7 mouse cellular contexts compared by ENCODE assay signal in genomic region chr6:28831854-28832750, GRCm38 (mm10). TPM values are rescaled to one million over a fixed set of nuclear protein-coding genes. Genes with fewer than 3 reads are reported as not detected.
A peak's percentile ranks its signal among the peaks of the same experiment; 100 is the strongest.
DNase-seq lines count a peak whose midpoint lies in the region; ATAC-seq lines count a peak whose summit lies in the region.

No protein-coding gene starts in this region.

- H3K27me3 ChIP-seq in stomach, embryonic 14.5 days (ENCODE audit: control insufficient read depth, insufficient read depth, low read length), result peaks cover 14% of the 10 kb centered on the region

- peak; percentile 61 for DNase-seq in right cerebral cortex, adult 18-20 months
- no peak for DNase-seq in right cerebral cortex, postnatal 36 days (ENCODE audit: low spot score in 2 of 2)
- DNase-seq in cerebellum, adult 9-11 months, result peak; percentile 79
- DNase-seq in forelimb bud, embryonic 11.5 days (ENCODE audit: low read depth, low spot score), result peak; percentile 48
- DNase-seq in kidney, postnatal 4 days, result peak; percentile 53 to 73

- peak overlapping the region; percentile 61 for H3K4me3 ChIP-seq in stomach, embryonic 14.5 days (ENCODE audit: low read depth, low read length)

- H3K9ac ChIP-seq in stomach, embryonic 14.5 days (replicated peaks; ENCODE audit: low read depth, low read length), result peak overlapping the region; percentile 36; the same call in 1 of the 2 replicates

- 0 out of 2 replicates have a peak, but pooled peaks cover 1% of the 10 kb centered on the region for H3K4me1 ChIP-seq in stomach, embryonic 14.5 days (ENCODE audit: control insufficient read depth, insufficient read depth, low read length)

- ATAC-seq in megakaryocyte progenitor cell, adult 5-6 weeks (replicated peaks; ENCODE audit: poor library complexity), result peak; percentile 60
- ATAC-seq in stomach, embryonic 14.5 days (ENCODE audit: insufficient number of reproducible peaks, insufficient read depth, low FRiP score, low read depth), result peak; percentile 67; the same call in 1 of the 2 replicates

- H3K36me3 ChIP-seq in stomach, embryonic 14.5 days (ENCODE audit: control insufficient read depth, insufficient read depth, low read length), result no peaks in the 10 kb centered on the region

- no peaks in the 10 kb centered on the region for H3K9me3 ChIP-seq in stomach, embryonic 14.5 days (ENCODE audit: control insufficient read depth, low read depth, low read length)

- peak overlapping the region; percentile 100 for H3K4me2 ChIP-seq in stomach, embryonic 14.5 days (replicated peaks; ENCODE audit: low read depth, low read length)

- no peak overlapping the region for H3K27ac ChIP-seq in stomach, embryonic 14.5 days (ENCODE audit: low read length)

- WGBS in stomach, embryonic 14.5 days, result 1% methylated on average over 74 of the region's 82 CpGs

RNA-seq across cellular contexts. Expression of gene Lrrc4, which starts 0.6 kb away (rescaled TPM):
- not detected in 2 replicates for total RNA-seq in megakaryocyte progenitor cell, adult 5-6 weeks (2015)
- total RNA-seq in megakaryocyte progenitor cell, adult 5-6 weeks (2017), result 0.61 TPM in 1 of 2 replicates, not detected in the other
- 0.32 and 0.87 TPM in 2 replicates for polyA plus RNA-seq in stomach, embryonic 14.5 days (2014; fragmentation: Nextera tagmentation; extraction: Ambion mirVana)

Comparison
In these comparisons a context has a peak if more than half of its experiments do, and no peak if none do; other contexts are left out.
1. DNase-seq: peak in right cerebral cortex, adult 18-20 months (single experiment), cerebellum, adult 9-11 months (single experiment), forelimb bud, embryonic 11.5 days (single experiment) and kidney, postnatal 4 days (2 of 2); none in right cerebral cortex, postnatal 36 days (0 of 2).